Mouse (Mus musculus): ENCODE data around the gene Ncln.

Gene Ncln

DNA sequence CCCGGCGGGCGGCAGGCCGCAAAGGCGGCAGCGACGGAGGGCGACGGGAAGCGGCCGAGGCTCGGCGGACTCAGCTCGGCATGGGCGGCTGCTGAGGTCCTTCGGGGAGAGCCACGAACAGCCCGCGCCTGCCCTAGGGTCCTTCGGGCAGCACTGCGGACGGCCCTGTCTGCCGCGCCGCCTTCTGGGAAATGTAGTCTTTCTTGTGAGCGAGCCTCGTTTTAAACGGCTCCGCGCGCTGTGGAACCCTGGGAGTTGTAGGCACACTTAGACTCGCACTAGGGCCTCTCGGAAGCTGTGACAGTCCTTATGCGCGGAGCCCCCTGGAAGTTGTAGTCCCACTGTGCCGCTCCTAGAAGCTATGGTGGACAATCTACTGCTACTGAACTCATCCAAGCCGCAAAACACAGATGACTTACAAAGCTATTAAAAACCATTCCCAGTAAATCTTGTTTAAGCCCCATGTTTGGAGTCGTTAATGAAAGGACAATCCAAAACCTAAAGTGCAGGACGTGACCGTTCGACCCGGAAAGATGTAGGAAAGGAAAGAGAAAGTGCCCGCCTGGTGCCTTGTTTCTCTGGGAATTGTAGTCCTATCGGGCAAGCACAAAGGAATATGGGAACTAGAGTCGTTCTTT, at the start of gene Ncln:
Gene Ncln (minus strand): TSS at position 129 of the 638 bp plus-strand sequence.
- DNase-seq (ENCODE audit: low spot score in 2 of 2), result peak; percentile 96 to 97

GRCm38 (mm10) chr10:81545161-81545747, 49.1 kb upstream of the Ncln start, which contains the start of gene Gna11:
TSS of gene Gna11 (minus strand) at chr10:81545190.
- DNase-seq (ENCODE audit: low spot score in 2 of 2), result peak; percentile 100

DNA sequence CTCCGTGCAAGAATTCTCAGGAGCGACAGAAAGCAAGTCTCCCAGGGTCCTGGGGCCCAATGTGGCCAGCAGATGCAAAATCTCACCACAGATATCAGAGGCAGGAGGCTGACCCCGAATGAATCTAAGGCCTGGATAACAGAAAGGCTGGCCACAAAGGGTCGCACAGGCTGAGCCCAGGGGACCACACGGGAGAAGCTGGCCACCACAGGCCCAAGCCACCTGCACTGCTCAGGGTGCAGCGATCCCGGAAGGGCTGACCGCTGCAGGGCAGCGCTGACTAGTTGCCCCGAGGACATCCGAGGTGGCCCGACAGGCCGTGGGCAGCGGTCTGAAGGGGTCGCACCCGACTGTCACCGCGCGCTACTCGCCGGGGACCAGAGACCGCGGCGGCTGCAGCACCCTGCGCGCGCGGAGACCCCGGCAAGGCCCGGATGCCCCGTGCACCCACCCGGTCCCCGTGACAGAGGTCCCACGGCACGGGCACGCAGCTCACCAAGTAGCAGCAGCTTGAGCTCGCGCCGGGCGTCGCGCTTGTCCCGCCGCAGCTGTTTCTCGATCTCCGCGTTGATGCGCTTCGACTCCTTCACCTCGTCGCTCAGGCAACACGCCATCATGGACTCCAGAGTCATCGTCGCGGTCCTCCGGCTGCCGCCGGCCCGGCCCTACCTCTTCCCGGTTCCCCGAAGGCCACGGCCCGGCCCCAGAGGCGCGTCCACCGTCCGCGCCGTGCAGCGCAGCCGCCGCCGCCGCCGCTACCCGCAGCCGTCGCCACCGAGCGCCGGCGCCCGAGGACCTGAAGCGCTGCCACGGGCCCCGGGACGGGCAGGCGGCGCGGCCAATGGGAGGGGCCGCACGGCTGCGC, 48.3 kb upstream of the Ncln start:
- DNase-seq (ENCODE audit: low spot score in 2 of 2), result peak; percentile 60 to 67

DNA sequence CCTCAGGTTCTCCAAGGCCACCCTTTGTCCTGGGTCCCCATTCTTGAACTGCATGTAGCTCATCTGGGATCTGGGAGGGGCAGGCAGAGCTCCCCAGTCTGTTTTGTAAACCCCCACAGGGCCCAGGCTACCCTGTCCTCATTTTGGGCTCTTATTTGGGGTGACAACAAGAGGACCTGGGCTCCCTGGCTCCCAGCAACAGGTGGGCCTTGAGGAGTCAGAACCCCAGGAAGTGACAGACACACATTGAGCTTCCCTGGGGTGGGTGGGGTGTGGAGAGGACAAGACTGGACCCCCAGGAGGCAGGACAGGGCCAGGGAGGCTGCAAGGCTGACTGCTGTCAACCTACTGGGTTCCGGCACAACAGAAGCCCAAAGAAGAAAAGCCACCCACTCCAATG, 47.4 kb upstream of the Ncln start:
- no peak for DNase-seq (ENCODE audit: low spot score in 2 of 2)

GRCm38 (mm10) chr10:81542727-81543460, 46.7 kb upstream of the Ncln start:
- DNase-seq (ENCODE audit: low spot score in 2 of 2), result no peak

- no peak for DNase-seq (ENCODE audit: low spot score in 2 of 2)
These were observed 45.6 kb upstream of the Ncln start for GRCm38 (mm10) chr10:81541803-81542202.

GRCm38 (mm10) chr10:81541363-81541762, 45.2 kb upstream of the Ncln start:
- no peak for DNase-seq (ENCODE audit: low spot score in 2 of 2)

DNA sequence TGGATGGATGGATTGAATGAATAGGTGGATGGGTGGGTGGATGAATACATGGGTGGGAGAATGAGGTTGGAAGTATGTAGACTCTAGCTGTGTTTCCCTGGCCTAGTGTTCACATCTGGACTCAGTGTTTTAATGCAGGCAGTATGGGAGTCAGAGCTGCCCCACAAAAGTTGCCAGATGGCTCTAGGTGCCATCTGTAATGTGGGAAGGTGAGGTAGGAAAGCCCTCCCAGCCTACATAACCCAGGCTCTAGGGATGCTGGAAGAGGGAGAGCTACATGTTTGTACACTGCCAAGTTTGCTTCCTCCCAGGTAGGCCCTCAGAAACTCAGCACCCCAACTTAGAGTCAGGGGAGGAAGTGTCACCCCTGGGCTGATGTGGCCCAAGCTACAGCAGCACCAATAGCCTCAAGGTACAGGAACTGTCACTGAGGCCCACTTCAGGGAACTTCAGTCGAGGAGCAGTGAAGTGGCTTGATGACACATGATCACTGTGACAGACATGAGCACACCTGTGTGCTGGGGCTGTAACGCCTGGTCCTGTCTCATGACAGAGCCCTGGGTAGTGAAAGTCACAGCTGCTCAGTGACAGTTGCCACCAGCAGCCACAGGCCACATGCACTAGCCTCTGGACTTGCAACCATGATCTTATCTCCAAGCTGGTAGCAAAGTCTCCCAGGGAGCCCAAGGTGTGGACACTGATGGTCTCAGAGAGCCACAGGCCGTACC, 42.3 kb upstream of the Ncln start:
- no peak for DNase-seq (ENCODE audit: low spot score in 2 of 2)

DNA sequence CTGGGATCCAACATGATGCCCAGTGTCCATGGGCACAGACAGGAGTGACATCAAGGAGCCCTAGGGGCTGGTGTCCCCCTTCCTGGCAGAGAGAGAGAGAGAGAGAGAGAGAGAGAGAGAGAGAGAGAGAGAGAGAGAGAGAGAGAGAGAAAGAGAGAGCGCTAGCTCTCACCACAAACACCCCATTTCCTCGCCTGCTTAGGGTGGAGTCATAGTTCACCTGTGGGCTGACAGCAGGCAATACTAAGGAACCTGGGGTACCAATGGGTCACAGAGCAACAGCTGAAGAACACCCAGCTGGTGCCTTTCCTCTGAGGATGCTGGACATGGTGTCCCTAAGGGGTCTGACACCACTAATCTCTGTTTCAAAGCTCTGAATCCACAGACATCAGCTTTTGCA, 41.2 kb upstream of the Ncln start:
- no peak for DNase-seq (ENCODE audit: low spot score in 2 of 2)

GRCm38 (mm10) chr10:81536734-81537133, 40.5 kb upstream of the Ncln start:
- DNase-seq (ENCODE audit: low spot score in 2 of 2), result no peak

DNA sequence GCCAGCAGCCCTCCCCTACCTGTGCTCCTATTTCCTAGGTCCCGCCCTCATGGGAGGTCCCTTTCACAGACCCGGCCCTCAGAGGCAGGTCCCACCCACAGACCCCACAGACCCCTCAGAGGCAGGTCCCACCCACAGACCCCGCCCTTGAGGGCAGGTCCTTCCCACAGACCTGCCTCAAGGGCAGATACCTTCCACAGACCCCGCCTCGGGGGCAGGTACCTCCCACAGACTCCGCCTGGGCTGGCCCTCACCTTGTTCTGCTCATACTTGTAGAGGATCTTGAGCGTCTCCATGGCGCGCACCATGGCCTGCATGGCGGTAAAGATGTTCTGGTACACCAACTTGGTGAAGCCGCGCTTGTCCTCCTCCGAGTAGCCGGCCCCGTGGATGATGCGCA, 38.6 kb upstream of the Ncln start:
- DNase-seq (ENCODE audit: low spot score in 2 of 2), result no peak

DNA sequence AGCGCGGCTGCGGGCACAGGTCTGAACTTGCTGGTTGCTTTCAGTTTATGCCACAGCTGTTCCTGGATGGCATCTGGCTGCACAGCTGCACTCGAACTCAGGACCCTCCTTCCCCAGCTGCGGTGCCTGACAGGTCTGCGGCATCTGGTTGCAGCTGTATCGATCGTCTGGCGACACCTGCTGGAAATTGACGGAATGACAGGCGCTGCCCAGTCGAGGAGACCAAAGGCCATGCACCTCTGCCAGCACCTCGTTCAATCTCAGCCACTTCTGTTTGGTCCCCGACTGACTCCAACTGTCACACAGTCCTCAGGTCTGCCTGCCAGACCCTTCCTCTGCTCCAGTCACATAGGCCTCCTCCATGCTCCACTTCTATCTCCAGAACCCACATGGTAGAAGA, 30.6 kb upstream of the Ncln start:
- DNase-seq (ENCODE audit: low spot score in 2 of 2), result peak; percentile 74 to 88

- DNase-seq (ENCODE audit: low spot score in 2 of 2), result no peak
These were observed 29.0 kb upstream of the Ncln start for GRCm38 (mm10) chr10:81525017-81525694.

DNA sequence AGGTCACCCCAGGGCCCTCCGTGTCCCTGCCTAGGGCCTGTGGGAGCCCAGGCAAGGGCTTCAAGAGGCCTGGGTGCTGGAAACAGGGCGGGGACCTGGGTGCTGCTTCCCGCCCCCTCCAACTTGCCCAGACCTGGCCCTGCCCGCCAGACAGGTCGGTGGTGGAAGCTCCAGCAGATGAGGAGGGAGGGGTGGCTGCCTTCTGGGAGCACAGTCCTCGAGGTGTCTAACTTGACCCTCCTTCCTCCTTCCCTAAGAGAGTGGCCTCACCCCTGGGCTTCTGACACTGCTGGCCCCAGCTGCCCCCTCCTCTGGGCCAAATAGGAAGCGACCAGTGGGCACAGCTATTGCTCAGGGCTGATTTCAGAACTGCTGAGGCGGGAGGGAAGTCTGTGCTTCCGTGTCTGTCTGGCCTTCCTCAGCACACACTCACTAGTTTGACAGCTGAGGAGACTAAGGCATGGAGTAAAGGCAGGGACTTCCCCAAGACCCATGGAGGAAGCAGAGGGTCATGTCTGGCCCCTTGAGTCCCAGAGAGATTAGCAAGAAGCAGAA, 27.9 kb upstream of the Ncln start, which contains the start of gene Gna15:
Gene Gna15 (minus strand): TSS at position 175 of the 555 bp plus-strand sequence.
- DNase-seq (ENCODE audit: low spot score in 2 of 2), result no peak

DNA sequence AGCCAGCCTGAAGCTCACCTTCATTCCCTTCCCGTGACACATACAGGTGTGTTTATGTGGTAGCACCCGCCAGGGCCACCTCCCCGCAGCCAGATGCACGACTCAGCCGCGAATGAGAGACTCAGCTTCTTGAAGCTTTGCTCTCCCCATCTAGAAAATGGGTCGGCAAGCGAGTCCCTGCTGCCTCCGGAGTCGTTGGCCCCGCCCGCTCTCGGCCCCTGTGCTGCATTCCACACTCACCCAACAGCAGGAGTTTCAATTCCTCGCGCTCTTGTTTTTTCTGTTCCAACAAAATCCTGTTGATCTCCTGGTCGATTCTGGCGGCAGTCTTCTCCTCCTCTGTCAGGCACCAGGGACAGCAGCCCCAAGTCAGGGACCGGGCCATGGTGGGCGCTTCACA, 27.4 kb upstream of the Ncln start:
- no peak for DNase-seq (ENCODE audit: low spot score in 2 of 2)

DNA sequence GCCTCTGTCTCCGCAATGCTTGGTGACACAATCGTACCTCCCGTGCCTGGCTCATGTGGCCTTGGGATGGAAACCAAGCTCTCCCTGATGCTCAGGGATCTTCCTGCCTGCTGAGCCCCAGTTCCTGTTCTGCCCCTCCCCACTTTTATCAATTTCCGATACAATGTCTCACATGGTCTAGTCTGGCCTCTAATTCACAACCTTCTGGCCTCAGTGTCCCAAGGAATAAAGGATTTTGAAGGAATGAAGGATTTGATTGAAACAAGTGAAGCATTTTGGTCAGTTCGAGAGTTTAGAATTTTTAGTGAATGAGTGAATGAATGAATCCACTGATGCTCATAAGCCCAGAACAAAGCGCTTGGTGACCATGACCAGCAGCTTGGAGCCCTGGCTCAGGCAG, 26.9 kb upstream of the Ncln start:
- DNase-seq (ENCODE audit: low spot score in 2 of 2), result no peak

DNA sequence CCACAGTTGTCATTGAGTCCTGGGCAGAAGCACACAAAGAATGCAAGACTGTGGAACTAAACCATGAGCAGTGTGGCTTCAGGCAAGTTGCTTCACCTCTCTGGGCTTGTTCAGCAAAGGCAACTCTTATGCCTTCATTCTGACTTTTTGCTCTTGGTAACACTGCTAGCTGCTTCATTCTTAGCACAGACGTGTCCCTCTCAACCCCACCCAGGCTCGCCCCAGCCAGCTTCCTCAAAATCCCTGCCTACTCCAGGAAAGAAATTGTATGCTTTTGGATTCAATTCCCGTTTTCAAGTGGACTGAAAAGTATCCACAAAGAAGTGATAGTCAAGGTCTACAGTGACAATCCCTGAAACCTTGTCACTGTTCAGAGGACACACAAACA, 23.8 kb upstream of the Ncln start:
- no peak for DNase-seq (ENCODE audit: low spot score in 2 of 2)

DNA sequence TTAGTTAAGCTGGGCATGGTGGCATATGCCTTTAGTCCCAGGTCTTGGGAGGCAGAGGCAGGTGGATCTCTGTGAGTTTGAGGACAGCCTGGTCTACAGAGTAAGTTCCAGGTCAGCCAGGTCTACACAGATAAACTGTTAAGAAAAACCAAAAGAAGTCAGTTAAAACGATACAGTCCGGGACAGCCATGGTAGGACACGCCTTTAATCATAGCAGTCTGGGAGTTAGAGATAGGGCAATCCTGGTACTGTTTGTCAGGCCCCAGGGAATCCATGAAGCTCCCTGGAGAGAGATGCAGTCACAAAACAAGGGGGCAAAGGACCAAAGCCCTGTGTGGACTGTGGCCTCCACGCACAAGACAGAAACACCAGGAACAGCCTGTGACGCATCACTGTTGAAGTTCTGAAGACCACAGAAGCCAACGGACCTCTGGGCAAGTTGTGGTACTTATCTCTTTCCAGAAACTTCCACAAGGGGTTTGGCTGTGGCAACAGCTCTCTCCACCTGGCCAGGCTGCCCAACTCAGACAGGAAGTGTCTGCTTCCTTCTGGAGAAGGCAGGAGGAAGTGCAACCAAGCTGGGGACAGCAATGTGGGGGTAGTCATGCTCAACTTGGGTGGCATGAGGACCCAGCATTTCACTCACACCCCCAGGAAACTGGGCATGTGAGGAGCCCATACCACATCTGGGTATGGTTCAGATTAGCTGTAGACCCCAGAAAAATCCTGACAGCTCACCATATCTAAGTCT, 23.2 kb upstream of the Ncln start:
- no peak for DNase-seq (ENCODE audit: low spot score in 2 of 2)

DNA sequence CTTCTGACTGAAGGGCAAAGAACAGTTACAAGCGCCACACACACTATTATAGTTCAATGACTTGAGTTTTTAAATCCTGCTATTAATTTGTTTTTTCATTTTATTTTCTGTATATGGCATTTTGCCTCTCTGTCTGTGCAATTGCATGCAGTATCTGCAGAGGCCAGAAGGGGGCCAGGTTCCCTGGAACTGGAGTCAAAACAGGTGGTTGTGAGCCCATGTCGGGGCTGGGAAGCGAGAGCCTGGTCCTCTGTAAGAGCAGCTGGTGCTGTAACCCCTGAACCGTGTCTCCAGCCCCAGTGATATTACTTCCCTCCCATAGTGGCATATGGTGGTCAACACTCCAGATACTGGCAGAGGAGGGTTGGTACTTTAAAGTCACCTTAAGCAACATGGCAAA, 22.4 kb upstream of the Ncln start:
- DNase-seq (ENCODE audit: low spot score in 2 of 2), result peak; percentile 67 to 86

DNA sequence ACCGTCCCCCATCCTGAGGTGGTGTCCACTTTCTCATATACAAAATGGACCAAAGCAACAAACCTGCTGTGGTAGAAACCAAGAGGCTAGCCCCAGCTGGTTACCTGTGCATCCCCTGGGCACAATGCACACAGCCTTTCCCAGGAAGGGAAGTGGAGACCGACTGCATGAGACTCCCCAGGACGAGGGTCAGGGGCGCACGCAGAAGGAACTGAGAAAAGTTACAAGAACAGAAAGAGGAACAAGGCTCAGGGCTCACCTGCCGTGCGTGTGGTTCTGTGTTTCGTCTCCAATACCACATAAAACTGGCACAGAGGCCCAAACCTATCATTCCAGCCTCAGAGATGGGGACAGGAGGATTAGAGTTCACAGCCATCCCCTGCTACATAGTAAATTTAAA, 21.0 kb upstream of the Ncln start:
- no peak for DNase-seq (ENCODE audit: low spot score in 2 of 2)

Data from thymus, postnatal 10 days (tissue).